Mouse (Mus musculus): ENCODE results near the gene Gpr146. TPM values are rescaled to one million over a fixed set of nuclear protein-coding genes. Genes with fewer than 3 reads are reported as not detected.
"Not testable (repeated sequence)": the region's sequence is repeated elsewhere in the genome, so short reads cannot be mapped to it uniquely, and the experiment has no call there.

Gpr146 gene
- total RNA-seq, 2 experiments from 2014 or later = 6.8 to 7.8 TPM

DNA sequence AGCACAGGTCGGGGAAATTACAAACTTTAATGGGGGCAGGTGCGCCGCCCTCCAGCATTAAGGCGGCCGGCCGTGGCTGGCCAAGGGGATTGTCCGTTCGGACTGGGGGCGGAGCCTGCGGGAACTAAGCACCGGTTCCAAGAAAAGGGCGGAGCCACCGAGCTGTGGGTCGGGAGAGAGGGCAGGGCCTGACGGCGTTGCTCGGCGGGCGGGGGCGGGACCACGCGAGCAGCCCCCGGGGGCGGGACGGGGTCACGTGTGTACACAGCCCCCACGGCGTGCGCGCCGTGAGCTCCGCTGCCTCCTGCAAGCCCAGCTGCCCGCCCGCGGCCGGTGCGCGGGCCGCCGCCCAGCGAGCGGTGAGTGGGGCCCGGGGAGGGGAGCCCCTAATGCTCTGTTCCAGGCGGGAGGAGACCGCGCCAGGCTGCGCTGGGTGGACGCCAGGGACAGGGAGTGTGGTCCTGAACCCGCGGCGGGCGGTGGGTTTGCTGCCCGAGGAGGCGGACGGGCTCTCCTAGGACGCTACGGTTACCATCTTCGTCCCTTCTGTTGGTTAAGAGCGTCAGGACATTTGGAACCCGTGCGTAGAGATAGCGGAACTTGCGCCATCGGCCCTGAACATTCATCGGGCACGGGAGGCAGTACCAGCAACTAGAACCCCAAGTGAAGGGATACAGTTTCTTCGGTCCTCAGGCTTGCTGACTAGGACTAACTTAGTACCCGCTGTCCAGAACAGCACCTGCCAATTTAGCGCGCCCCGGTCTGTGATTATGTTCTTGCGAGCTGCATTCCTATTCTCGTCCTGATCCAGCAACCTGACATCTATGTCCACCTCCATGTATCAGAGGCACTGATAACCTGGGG, 3.1 kb downstream of the Gpr146 start:
- peak; percentile 81 to 89 for DNase-seq (ENCODE audit: low spot score in 2 of 2)

- DNase-seq (ENCODE audit: low spot score in 2 of 2) = no peak
Observed at GRCm38 (mm10) chr5:139381586-139382513, 4.4 kb downstream of the Gpr146 start.

DNA sequence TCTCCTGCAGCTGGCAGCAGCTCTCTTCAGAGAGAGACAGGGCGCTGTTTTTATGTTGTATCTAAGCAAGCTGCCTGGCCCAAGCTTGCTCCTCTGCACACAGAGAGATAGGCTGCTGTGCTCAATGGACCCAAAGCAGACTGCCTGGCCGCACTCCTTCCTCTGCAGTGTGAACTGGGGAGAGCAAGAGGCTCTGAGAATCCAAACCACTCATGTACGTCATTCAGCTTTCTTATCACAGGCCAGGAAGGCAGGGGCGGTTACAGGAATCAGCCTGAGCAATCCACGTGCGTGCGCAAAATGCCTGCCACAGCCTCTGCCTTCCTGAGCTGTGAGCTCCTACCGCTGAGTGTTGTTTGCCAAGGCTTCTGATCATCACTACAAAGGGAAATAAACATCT, 5.3 kb downstream of the Gpr146 start:
- DNase-seq (ENCODE audit: low spot score in 2 of 2) = no peak

- DNase-seq (ENCODE audit: low spot score in 2 of 2) = no peak
Observed at GRCm38 (mm10) chr5:139383234-139383633, 5.7 kb downstream of the Gpr146 start.

GRCm38 (mm10) chr5:139384531-139384930, 7.0 kb downstream of the Gpr146 start:
- DNase-seq (ENCODE audit: low spot score in 2 of 2) = no peak

GRCm38 (mm10) chr5:139386047-139386446, 8.6 kb downstream of the Gpr146 start:
- no peak for DNase-seq (ENCODE audit: low spot score in 2 of 2)

DNA sequence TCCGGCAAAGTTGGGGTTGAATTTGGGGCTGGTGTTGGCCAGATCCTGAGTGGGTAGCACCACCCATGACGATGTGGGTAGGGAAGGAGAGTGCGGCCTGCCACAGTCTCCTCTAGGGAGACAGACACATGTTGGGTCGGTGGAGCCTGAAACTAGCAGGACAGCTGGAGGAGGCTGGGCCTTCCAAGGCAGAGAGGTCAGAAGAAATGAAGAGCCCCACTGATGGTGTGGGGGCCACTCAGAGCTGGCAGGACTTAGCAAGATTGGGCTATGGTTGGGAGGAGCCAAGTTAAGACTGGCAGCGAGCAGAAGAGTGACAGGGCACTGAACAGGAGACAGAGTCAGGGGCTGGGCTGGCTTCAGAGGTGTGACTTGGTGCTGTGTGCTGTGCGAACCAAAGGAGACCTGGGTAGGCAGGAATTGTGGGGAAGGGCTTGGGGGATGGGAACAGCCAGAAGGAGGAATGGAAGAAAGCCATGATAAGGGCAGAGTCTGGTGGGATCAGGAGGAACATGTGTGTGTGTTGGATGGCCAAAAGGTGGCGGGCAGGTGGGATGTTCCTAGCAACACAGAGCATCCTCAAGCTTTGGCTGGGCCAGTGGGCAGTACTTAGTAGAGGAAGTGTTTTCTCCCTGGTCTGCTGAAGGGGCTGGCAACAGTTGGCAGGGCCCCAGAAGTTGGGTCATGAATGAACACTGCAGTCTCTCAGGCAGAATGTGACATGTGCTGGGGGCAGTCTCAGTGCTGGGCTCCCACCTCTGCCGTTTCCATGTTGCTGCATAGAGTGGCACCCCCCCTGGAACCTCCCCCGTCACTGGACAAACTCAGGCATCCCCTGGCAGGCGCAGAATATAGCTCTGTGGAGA, 10.1 kb downstream of the Gpr146 start:
- peak; percentile 57 to 61 for DNase-seq (ENCODE audit: low spot score in 2 of 2)

DNA sequence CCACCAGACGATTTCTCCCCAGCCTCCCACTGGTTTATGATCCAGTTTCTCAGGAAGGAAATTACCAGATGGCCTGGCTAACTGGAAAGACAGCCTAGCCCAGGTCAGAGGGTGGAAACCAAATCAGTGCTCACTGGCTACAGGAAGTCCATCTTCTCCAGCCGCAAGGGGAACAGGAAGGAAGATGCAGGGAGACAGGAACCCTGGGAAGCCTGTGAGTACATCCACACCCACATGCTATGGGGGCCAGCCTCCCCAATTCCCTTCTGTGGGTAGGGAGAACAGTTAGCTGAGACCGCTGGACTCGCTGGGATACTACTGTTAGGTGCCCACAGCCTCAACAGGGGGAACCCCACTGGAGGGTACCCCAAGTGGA, 10.7 kb downstream of the Gpr146 start:
- no peak for DNase-seq (ENCODE audit: low spot score in 2 of 2)

GRCm38 (mm10) chr5:139388694-139389675, 11.5 kb downstream of the Gpr146 start:
- DNase-seq (ENCODE audit: low spot score in 2 of 2) = peak; percentile 73 to 77

DNA sequence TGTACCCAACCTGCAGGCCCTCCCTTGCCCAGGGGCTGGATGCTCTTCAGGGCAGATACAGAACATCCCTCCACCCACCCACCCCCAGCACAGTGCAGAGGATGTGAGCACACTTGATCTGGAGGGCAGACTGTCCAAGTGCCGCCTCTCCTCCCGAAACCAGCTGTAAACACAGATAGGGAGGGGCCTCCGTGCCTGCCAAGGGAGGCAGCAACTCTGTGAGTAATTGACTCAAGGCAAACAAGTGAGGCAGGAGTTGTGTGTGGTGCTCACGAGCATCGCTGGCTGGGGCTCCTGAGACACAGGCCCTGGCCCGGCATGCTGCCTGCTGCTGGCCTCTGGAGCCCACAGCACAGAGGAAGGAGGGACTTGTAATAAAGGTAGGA, 12.2 kb downstream of the Gpr146 start:
- peak; percentile 45 to 62 for DNase-seq (ENCODE audit: low spot score in 2 of 2)

DNA sequence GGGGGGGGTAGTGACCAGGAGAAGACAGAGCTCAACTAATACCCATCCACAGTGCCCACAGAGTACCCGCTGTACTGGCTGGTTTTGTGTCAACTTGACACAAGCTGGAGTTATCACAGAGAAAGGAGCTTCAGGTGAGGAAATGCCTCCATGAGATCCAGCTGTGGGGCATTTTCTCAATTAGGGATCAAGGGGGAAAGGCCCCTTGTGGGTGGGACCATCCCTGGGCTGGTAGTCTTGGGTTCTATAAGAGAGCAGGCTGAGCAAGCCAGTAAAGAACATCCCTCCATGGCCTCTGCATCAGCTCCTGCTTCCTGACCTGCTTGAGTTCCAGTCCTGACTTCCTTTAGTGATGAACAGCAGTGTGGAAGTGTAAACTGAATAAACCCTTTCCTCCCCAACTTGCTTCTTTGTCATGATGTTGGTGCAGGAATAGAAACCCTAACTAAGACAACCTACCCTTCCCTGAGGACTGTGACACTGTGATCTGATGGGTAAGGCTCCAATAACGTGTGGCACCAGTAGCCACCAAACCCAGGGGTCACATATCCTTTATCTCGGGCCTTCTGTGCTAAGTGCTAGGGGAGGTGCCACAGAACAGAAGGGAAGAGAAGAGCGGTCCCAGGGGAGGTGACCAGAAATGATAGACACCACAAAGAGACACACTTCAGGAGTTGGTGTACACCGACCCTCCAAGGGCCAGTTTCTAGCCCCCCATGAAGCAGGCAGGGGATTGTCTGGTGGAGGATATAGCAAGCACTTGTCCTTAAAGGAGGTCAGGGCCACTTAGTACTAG, 13.0 kb downstream of the Gpr146 start:
- not testable (repeated sequence) for DNase-seq (ENCODE audit: low spot score in 2 of 2)

GRCm38 (mm10) chr5:139391309-139391990, 14.0 kb downstream of the Gpr146 start:
- no peak for DNase-seq (ENCODE audit: low spot score in 2 of 2)

DNA sequence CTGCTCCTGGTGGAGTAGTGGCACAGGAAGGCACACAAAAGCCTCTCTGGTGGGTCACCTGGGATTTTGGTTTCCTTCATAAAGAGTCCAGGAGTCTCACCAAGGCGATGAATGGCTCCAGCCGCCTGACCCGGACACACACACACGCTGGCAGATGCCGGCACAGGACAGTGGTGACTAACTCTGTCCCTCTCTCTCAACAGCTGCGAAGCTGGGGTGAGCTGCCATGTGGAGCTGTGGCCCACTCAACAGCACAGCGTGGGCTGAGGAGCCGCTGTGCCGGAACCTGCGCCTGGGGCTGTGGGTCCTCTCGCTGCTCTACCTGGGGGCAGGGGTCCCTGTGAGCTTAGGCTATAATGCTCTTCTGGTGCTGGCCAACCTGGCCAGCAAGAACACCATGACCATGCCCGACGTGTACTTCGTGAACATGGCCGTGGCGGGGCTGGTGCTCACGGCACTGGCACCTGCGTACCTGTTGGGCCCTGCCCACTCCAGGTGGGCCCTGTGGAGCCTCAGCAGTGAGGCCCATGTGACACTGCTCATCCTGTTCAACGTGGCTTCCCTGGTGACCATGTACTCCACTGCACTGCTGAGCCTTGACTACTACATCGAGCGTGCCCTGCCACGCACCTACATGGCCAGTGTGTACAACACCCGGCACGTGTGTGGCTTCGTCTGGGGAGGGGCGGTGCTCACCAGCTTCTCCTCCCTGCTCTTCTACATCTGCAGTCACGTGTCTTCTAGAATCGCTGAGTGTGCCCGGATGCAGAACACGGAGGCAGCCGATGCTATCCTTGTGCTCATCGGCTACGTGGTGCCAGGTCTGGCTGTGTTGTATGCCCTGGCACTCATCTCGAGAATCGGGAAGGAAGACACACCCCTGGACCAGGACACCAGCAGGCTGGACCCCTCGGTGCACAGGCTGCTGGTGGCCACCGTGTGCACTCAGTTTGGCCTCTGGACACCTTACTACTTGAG, 15.0 kb downstream of the Gpr146 start:
- DNase-seq (ENCODE audit: low spot score in 2 of 2) = no peak

- no peak for DNase-seq (ENCODE audit: low spot score in 2 of 2)
Observed at GRCm38 (mm10) chr5:139393197-139393588, 15.7 kb downstream of the Gpr146 start.

- no peak for DNase-seq (ENCODE audit: low spot score in 2 of 2)
Observed at GRCm38 (mm10) chr5:139394399-139394798, 16.9 kb downstream of the Gpr146 start.

DNA sequence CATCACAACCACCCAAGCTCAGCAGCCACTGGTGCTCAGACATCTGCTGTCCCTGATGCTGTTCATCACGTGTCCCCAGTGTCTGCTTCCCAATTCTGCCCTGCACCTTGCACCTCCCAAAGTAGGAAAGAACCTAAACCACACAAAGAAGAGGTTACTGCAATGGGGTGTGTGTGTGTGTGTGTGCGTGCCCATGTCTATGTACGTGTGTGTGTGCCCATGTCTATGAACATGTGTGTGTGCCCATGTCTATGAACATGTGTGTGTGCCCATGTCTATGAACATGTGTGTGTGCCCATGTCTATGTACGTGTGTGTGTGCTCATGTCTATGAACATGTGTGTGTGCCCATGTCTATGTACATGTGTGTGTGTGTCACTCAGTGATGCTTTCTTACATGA, 18.0 kb downstream of the Gpr146 start:
- no peak for DNase-seq (ENCODE audit: low spot score in 2 of 2)

DNA sequence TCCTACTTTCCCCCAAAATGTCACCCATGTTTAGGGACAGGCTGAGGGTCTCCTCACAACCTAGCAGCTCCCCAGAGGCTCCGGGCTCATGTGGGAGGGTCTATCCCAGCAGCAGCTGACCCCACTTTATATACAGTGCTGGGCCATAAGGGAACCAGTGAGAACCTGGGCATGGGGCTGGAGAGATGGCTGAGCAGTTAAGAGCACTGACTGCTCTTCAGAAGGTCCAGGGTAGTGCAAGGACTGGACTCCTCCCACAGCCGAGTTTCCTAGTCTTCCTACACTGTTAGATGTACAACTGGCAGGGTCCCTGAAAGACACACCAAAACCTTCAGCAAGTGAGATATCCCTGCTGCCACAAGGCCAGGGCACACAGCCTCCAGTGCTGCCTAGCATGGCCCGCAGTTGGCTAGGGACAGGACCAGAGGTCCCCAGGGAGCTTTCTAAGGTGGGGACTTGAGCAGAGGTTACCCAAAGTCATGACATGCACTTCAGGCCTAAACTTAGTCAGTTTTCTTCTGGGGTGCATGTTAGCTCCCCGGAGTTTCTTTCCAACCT, 19.9 kb downstream of the Gpr146 start:
- DNase-seq (ENCODE audit: low spot score in 2 of 2) = no peak

Measured in layer of hippocampus, postnatal 10 days (tissue).